Mouse (Mus musculus): ENCODE measurements around the gene Slc16a7. TPM values are rescaled to one million over a fixed set of nuclear protein-coding genes. Genes with fewer than 3 reads are reported as not detected.

Slc16a7 gene
- total and polyA plus RNA-seq, 3 experiments = not detected

DNA sequence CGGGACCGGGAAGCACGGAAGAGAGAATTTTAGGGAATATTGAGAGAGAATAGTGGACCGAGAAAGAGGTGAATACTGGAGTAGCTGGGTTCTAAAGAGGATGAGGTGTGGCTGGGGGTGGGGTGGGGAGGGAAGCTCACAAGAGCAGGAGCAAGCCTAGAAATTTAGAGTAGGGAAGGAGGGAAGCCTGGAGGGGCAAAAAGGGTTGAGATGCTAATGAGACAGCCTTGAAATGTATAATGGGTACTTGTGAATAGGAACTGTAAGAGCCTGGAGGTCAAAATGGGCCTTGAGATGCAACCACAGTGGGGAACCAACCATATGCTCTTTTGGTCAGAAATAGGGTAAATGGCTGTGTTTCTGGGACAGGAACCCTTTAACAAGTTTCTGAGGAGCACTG is 203.9 kb downstream of the Slc16a7 start:
- no peak overlapping the region for H3K4me3 ChIP-seq (ENCODE audit: control insufficient read depth in 1 of 2, insufficient read depth in 1 of 2, low read depth in 2 of 2, low read length in 2 of 2)
- no peak overlapping the region for H3K27ac ChIP-seq (ENCODE audit: control insufficient read depth, low read depth, low read length)
- H3K9me3 ChIP-seq (replicated peaks; ENCODE audit: insufficient read depth, low read length) = no peaks in the 10 kb centered on the region
- no peak overlapping the region for H3K9ac ChIP-seq (ENCODE audit: control insufficient read depth, low read depth, low read length, poor library complexity, severe bottlenecking)
- no peaks in the 10 kb centered on the region for H3K79me2 ChIP-seq (ENCODE audit: control insufficient read depth, insufficient read depth, low read length, poor library complexity)
- no peaks in the 10 kb centered on the region for H3K27me3 ChIP-seq (ENCODE audit: control insufficient read depth in 1 of 2, insufficient read depth in 2 of 2, low read length in 2 of 2)
- no peak for DNase-seq (ENCODE audit: low read depth, low spot score)
- no peaks in the 10 kb centered on the region for H3K36me3 ChIP-seq (ENCODE audit: control insufficient read depth in 1 of 2, insufficient read depth in 2 of 2, low read length in 2 of 2)
- H3K4me1 ChIP-seq (ENCODE audit: control insufficient read depth in 1 of 2, insufficient read depth in 2 of 2, low read length in 2 of 2) = no peaks in the 10 kb centered on the region
- TF ChIP-seq BHLHE40 (IDR thresholded peaks at IDR 0.05; ENCODE audit: borderline replicate concordance, low read depth, low read length) (no peak), POLR2AphosphoS5 (IDR thresholded peaks at IDR 0.05; ENCODE audit: borderline replicate concordance, low read depth, low read length) (no peak), RCOR1 (IDR thresholded peaks at IDR 0.05; ENCODE audit: low read depth, low read length) (no peak), POLR2AphosphoS2 (IDR thresholded peaks at IDR 0.05; ENCODE audit: low read length) (no peak), NELFE (IDR thresholded peaks at IDR 0.05; ENCODE audit: low read depth, low read length) (no peak), TBP (IDR thresholded peaks at IDR 0.05; ENCODE audit: low read depth, low read length) (no peak), MEF2A (IDR thresholded peaks at IDR 0.05; ENCODE audit: extremely low read depth, insufficient replicate concordance, low read depth, low read length, poor library complexity, severe bottlenecking) (no peak), NRF1 (IDR thresholded peaks at IDR 0.05; ENCODE audit: insufficient read depth, low read depth, low read length, poor library complexity, severe bottlenecking) (no peak), HCFC1 (IDR thresholded peaks at IDR 0.05; ENCODE audit: low read depth, low read length) (no peak), MAFK (IDR thresholded peaks at IDR 0.05; ENCODE audit: borderline replicate concordance, low read depth, low read length) (no peak), TCF12 (IDR thresholded peaks at IDR 0.05; ENCODE audit: low read depth, low read length) (no peak), CHD1 (IDR thresholded peaks at IDR 0.05; ENCODE audit: low read depth, low read length) (no peak), ELF1 (IDR thresholded peaks at IDR 0.05; ENCODE audit: low read depth, low read length) (no peak), ZMIZ1 (IDR thresholded peaks at IDR 0.05; ENCODE audit: low read depth, low read length) (no peak)

DNA sequence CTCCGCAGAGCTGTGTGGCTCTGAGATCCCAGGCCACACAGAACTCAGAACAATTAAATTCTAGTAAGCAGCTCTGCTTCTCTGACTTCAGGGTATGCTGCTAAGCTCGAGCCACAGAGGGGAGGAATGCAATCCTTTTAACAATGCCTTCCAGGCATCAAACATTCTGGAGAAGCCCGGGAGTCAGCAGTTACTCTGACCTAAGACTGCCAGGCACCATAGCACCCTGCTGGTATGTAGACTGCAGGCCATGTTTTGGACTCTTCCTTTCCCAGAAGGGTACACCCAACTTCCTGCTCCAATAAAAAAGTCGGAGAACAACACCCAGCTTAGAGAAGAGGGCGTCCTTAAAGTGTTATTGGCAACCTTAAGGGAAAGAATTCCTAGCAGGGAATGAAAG is 205.1 kb downstream of the Slc16a7 start:
- H3K36me3 ChIP-seq (ENCODE audit: control insufficient read depth in 1 of 2, insufficient read depth in 2 of 2, low read length in 2 of 2) = no peaks in the 10 kb centered on the region
- no peaks in the 10 kb centered on the region for H3K4me1 ChIP-seq (ENCODE audit: control insufficient read depth in 1 of 2, insufficient read depth in 2 of 2, low read length in 2 of 2)
- H3K79me2 ChIP-seq (ENCODE audit: control insufficient read depth, insufficient read depth, low read length, poor library complexity) = no peaks in the 10 kb centered on the region
- no peak overlapping the region for H3K9ac ChIP-seq (ENCODE audit: control insufficient read depth, low read depth, low read length, poor library complexity, severe bottlenecking)
- no peak for DNase-seq (ENCODE audit: low read depth, low spot score)
- TF ChIP-seq MEF2A (IDR thresholded peaks at IDR 0.05; ENCODE audit: extremely low read depth, insufficient replicate concordance, low read depth, low read length, poor library complexity, severe bottlenecking) (no peak), USF1 (IDR thresholded peaks at IDR 0.05; ENCODE audit: low read depth, low read length) (no peak), ETS1 (IDR thresholded peaks at IDR 0.05; ENCODE audit: low read depth, low read length) (no peak), MYC (IDR thresholded peaks at IDR 0.05; ENCODE audit: low read depth, low read length) (no peak), NELFE (IDR thresholded peaks at IDR 0.05; ENCODE audit: low read depth, low read length) (no peak), CHD2 (IDR thresholded peaks at IDR 0.05; ENCODE audit: low read length) (no peak), POLR2A (IDR thresholded peaks at IDR 0.05; ENCODE audit: control insufficient read depth in 1 of 2, insufficient read depth in 1 of 2, low read depth in 1 of 2, low read length in 2 of 2, poor library complexity in 1 of 2) (no peak), MXI1 (IDR thresholded peaks at IDR 0.05; ENCODE audit: low read depth, low read length) (no peak), KAT2A (conservative IDR thresholded peaks at IDR 0.05; ENCODE audit: low read depth, low read length) (no peak), NRF1 (IDR thresholded peaks at IDR 0.05; ENCODE audit: insufficient read depth, low read depth, low read length, poor library complexity, severe bottlenecking) (no peak), HCFC1 (IDR thresholded peaks at IDR 0.05; ENCODE audit: low read depth, low read length) (no peak), TCF12 (IDR thresholded peaks at IDR 0.05; ENCODE audit: low read depth, low read length) (no peak), RCOR1 (IDR thresholded peaks at IDR 0.05; ENCODE audit: low read depth, low read length) (no peak), ZC3H11A (IDR thresholded peaks at IDR 0.05; ENCODE audit: low read depth, low read length) (no peak), CHD1 (IDR thresholded peaks at IDR 0.05; ENCODE audit: low read depth, low read length) (no peak), GABPA (IDR thresholded peaks at IDR 0.05; ENCODE audit: low read depth, low read length) (no peak)
- no peaks in the 10 kb centered on the region for H3K9me3 ChIP-seq (replicated peaks; ENCODE audit: insufficient read depth, low read length)
- no peaks in the 10 kb centered on the region for H3K27me3 ChIP-seq (ENCODE audit: control insufficient read depth in 1 of 2, insufficient read depth in 2 of 2, low read length in 2 of 2)
- no peak overlapping the region for H3K27ac ChIP-seq (ENCODE audit: control insufficient read depth, low read depth, low read length)
- no peak overlapping the region for H3K4me3 ChIP-seq (ENCODE audit: control insufficient read depth in 1 of 2, insufficient read depth in 1 of 2, low read depth in 2 of 2, low read length in 2 of 2)

Measured in MEL (cell line).